Mouse (Mus musculus) small intestine, adult 2 months (tissue): ENCODE data around the gene Bola1.

Experiments used
- CTCF ChIP-seq: fragments of 200-500 bp; IDR thresholded peaks from 2 replicates; pipeline ENCODE4 v1.5.1; 2012; ENCODE audit warnings: low read depth, mild to moderate bottlenecking, control low read depth, inconsistent platforms, low read length, moderate library complexity, mixed read lengths; ENCODE audit not compliant: insufficient replicate concordance, insufficient read length; ENCODE audit errors: extremely low read depth
- POLR2A ChIP-seq: fragments of 200-500 bp; IDR thresholded peaks from 2 replicates; pipeline ENCODE4 v1.6.1; 2012; ENCODE audit warnings: low read depth, mild to moderate bottlenecking, control low read depth, inconsistent platforms, low read length, moderate library complexity

GRCm38 (mm10) chr3:96268051-96268775 is 48.7 kb upstream of the Bola1 start, which contains the start of gene Hist2h3b:
- peak; percentile 94 for TF ChIP-seq POLR2A
- no peak for TF ChIP-seq CTCF
